Mouse (Mus musculus) small intestine, adult 2 months (tissue): ENCODE results near the gene Stx7.
"Not testable (repeated sequence)": the region's sequence is repeated elsewhere in the genome, so short reads cannot be mapped to it uniquely, and the experiment has no call there.

Experiments used
- CTCF ChIP-seq: fragments of 200-500 bp; IDR thresholded peaks from 2 replicates; pipeline ENCODE4 v1.5.1; 2012; ENCODE audit warnings: low read depth, mild to moderate bottlenecking, control low read depth, inconsistent platforms, low read length, moderate library complexity, mixed read lengths; ENCODE audit not compliant: insufficient replicate concordance, insufficient read length; ENCODE audit errors: extremely low read depth
- POLR2A ChIP-seq: fragments of 200-500 bp; IDR thresholded peaks from 2 replicates; pipeline ENCODE4 v1.6.1; 2012; ENCODE audit warnings: low read depth, mild to moderate bottlenecking, control low read depth, inconsistent platforms, low read length, moderate library complexity

DNA sequence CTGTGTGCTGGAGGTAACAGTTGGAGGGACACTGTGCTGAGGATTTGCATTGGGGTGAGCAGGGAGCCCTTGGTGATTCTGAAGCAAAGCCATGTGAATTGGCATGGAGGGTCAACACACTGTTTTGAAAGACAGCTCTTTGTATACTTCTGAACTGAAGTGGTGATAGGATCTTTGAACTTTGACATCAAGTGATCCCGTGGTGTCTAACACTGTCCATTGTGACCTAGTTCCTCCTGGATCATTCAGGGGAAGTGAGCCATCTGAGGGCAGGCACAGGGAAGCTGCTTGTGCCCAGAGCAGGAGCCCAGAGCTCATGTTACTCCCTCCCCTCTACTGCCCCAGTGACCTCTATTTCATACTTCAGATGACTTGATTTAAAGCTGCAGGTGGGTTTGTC, 45.8 kb upstream of the Stx7 start:
- TF ChIP-seq CTCF, POLR2A: not testable (repeated sequence)
